ENCODE assay signal across 8 mouse cellular contexts in genomic region chr7:141972831-141973619, GRCm38 (mm10). TPM values are rescaled to one million over a fixed set of nuclear protein-coding genes. Genes with fewer than 3 reads are reported as not detected.
A peak's percentile ranks its signal among the peaks of the same experiment; 100 is the strongest.
DNase-seq lines count a peak whose midpoint lies in the region; TF ChIP-seq lines count a peak whose summit lies in the region.
"Had no signal": no experiment of that assay in that cellular context is flagged by ENCODE, and none has a peak within 500 bp of the region (broad histone marks: within the 10 kb centered on the region; RNA-seq: fewer than 3 reads in every experiment).

No protein-coding gene starts in this region.

- H3K27ac ChIP-seq in layer of hippocampus, adult 2 months = peak overlapping the region; percentile 19; the same call in 1 of the 2 replicates
- H3K27ac ChIP-seq: heart, embryonic 15.5 days had no signal

- TF ChIP-seq CTCF in layer of hippocampus, adult 2 months (conservative IDR thresholded peaks at IDR 0.05) = peak; percentile 68

- H3K4me3 ChIP-seq in layer of hippocampus, adult 2 months = no peak overlapping the region
- H3K4me3 ChIP-seq: heart, embryonic 15.5 days had no signal

- no peak for DNase-seq in layer of hippocampus, adult 2 months (ENCODE audit: low spot score in 2 of 2)
- DNase-seq in layer of hippocampus, adult 9-11 months = no peak
- peak; percentile 54 for DNase-seq in ZHBTc4 (ENCODE audit: low read depth, low spot score)
- peak; percentile 72 for DNase-seq in embryo, embryonic 10 days (ENCODE audit: low spot score)
- peak; percentile 55 to 73 for DNase-seq in left cerebral cortex, postnatal 14 days (ENCODE audit: low spot score in 2 of 2)
- peak; percentile 33 for DNase-seq in ovary, postnatal 36 days (ENCODE audit: low spot score)
- no peak for DNase-seq in urinary bladder, postnatal 4 days (ENCODE audit: low spot score in 2 of 2)

- intact Hi-C loops in left cerebral cortex, postnatal 14 days (cut with DNase I) = no loop called here

RNA-seq across cellular contexts. Expression of gene Brsk2, which starts 23.5 kb away (rescaled TPM):
- 100 to 1,000 TPM; 175 to 181 TPM for total RNA-seq in layer of hippocampus, adult 2 months (2021)
- total RNA-seq in left cerebral cortex, postnatal 14 days (2021) = 100 to 1,000 TPM; 200 to 202 TPM

RNA-seq across cellular contexts. Expression of gene Tollip, which starts 54.7 kb away (rescaled TPM):
- total RNA-seq in layer of hippocampus, adult 2 months (2021) = 100 to 1,000 TPM; 112 to 123 TPM
- total RNA-seq in left cerebral cortex, postnatal 14 days (2021) = 100 to 1,000 TPM; 142 to 160 TPM

Comparison
In these comparisons a context has a peak if more than half of its experiments do, and no peak if none do; other contexts are left out.
1. DNase-seq: peak in ZHBTc4 (single experiment), embryo, embryonic 10 days (single experiment), left cerebral cortex, postnatal 14 days (2 of 2) and ovary, postnatal 36 days (single experiment); none in layer of hippocampus, adult 2 months (0 of 2), layer of hippocampus, adult 9-11 months (single experiment) and urinary bladder, postnatal 4 days (0 of 2).